Mouse (Mus musculus) forebrain, embryonic 10.5 days (tissue): ENCODE data around the gene Bcam. TPM values are rescaled to one million over a fixed set of nuclear protein-coding genes. Genes with fewer than 3 reads are reported as not detected.

Experiments
- DNase-seq: peaks from one replicate; pipeline ENCODE4 v3.0.0-alpha.2; 2017; ENCODE audit warnings: low spot score; ENCODE audit errors: extremely low spot score
- H3K27ac ChIP-seq: fragments of 300-500 bp; sonication (generic); 2 replicates; pipeline ENCODE4 v1.5.1; 2016; ENCODE audit warnings: mild to moderate bottlenecking
- H3K27me3 ChIP-seq: fragments of 300-500 bp; sonication (generic); 2 replicates; pipeline ENCODE4 v1.6.1; 2016; ENCODE audit warnings: mild to moderate bottlenecking; ENCODE audit not compliant: poor library complexity, severe bottlenecking
- H3K36me3 ChIP-seq: fragments of 300-500 bp; sonication (generic); replicated peaks from 2 replicates; pipeline ENCODE4 v1.6.1; 2016; ENCODE audit warnings: mild to moderate bottlenecking, moderate library complexity
- H3K4me1 ChIP-seq: fragments of 300-500 bp; sonication (generic); 2 replicates; pipeline ENCODE4 v1.6.1; 2016
- H3K4me3 ChIP-seq: fragments of 300-500 bp; sonication (generic); 2 replicates; pipeline ENCODE4 v1.5.1; 2016; ENCODE audit warnings: mild to moderate bottlenecking, moderate library complexity
- H3K9me3 ChIP-seq: fragments of 300-500 bp; sonication (generic); 2 replicates; pipeline ENCODE4 v1.6.1; 2016; ENCODE audit warnings: mild to moderate bottlenecking, moderate library complexity
- WGBS: fragments of 180-500 bp; shearing (Covaris S2); methylation state at CpG from one replicate; pipeline ENCODE4 v1.1.7; 2016; 5-methylcytosine and 5-hydroxymethylcytosine counted together
- polyA plus RNA-seq: library from polyadenylated mRNA; unstranded; fragments of >200 nt; fragmentation: Nextera tagmentation; extraction: Ambion mirVana; gene quantifications from 2 replicates; pipeline ENCODE4 v1.2.1, GENCODE M21; 2016

Gene Bcam
- polyA plus RNA-seq, 1 experiment from 2014 or later = 33.1 TPM

DNA sequence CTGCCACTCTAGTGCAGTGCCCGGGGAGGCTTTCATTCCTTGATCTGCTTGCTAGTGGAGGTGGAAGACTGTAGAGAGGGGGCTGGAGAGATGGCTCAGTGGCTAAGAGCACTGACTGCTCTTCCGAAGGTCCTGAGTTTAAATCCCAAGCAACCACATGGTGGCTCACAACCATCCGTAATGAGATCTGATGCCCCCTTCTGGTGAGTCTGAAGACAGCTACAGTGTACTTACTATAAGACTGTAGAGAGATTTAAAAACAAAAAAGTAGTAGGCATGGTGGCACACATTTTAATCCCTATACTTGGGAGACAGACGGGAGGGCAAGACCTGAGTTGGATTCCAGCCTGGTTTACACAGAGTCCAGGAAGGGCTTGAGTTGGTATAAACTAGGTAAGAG is 58.4 kb downstream of the Bcam start:
- no peak overlapping the region for H3K27ac ChIP-seq
- no peak overlapping the region for H3K4me3 ChIP-seq
- H3K27me3 ChIP-seq = no peaks in the 10 kb centered on the region
- H3K9me3 ChIP-seq = no peaks in the 10 kb centered on the region
- WGBS = 82% methylated on average over 4 of the region's 4 CpGs
- no peak for DNase-seq
- peaks cover 75% of the 10 kb centered on the region for H3K36me3 ChIP-seq
- H3K4me1 ChIP-seq = peaks cover 27% of the 10 kb centered on the region

DNA sequence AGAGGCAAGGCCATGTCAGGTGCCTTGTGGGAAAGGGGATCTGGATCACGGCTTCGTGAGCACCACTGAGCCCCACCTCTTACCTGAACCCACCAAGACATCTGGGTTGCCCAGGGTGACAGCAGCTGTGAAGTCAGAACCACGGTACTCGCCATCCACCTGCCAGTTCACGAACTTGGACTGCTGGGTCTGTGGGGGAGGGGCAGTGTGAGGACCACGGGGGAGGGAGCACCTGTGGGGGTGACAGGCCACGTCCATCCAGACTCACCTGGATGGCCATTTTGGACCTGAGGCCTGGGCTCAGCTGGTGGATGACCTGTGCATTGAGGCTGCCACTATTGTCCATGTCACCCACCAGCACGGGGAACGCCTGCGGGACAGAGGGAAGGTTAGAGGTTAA is 60.2 kb downstream of the Bcam start:
- peaks cover 17% of the 10 kb centered on the region for H3K4me1 ChIP-seq
- peaks cover 83% of the 10 kb centered on the region for H3K36me3 ChIP-seq
- H3K4me3 ChIP-seq = no peak overlapping the region
- no peaks in the 10 kb centered on the region for H3K9me3 ChIP-seq
- 95% methylated on average over 10 of the region's 10 CpGs for WGBS
- no peak for DNase-seq
- no peak overlapping the region for H3K27ac ChIP-seq
- no peaks in the 10 kb centered on the region for H3K27me3 ChIP-seq

Other genes starting within 250 kb of the Bcam start
- gene Ppp1r37, start 207.9 kb downstream of the Bcam start, polyA plus RNA-seq = 20.2 and 22.2 TPM in 2 replicates
- gene Zfp296, start 193.7 kb downstream of the Bcam start, polyA plus RNA-seq = 0.30 and 0.47 TPM in 2 replicates
- 180 and 186 TPM in 2 replicates for gene Gemin7, start 193.4 kb downstream of the Bcam start, polyA plus RNA-seq
- 53.6 and 54.0 TPM in 2 replicates for gene Clasrp, start 166.5 kb downstream of the Bcam start, polyA plus RNA-seq
- gene Relb, start 141.6 kb downstream of the Bcam start, polyA plus RNA-seq = 3.0 TPM in 2 replicates
- gene Clptm1, start 106.0 kb downstream of the Bcam start, polyA plus RNA-seq = 70.6 and 75.6 TPM in 2 replicates
- 0.39 TPM in 1 of 2 replicates, not detected in the other for gene Apoc2, start 93.1 kb downstream of the Bcam start, polyA plus RNA-seq
- gene Gm44805, start 89.6 kb downstream of the Bcam start, polyA plus RNA-seq = not detected in 2 replicates
- not detected in 2 replicates for gene Apoc4, start 89.5 kb downstream of the Bcam start, polyA plus RNA-seq
- gene Apoc1, start 78.4 kb downstream of the Bcam start, polyA plus RNA-seq = 2.3 TPM in 2 replicates
- 140 and 154 TPM in 2 replicates for gene Apoe, start 71.8 kb downstream of the Bcam start, polyA plus RNA-seq
- 187 and 205 TPM in 2 replicates for gene Tomm40, start 55.6 kb downstream of the Bcam start, polyA plus RNA-seq
- 84.2 and 97.3 TPM in 2 replicates for gene Nectin2, start 20.5 kb downstream of the Bcam start, polyA plus RNA-seq
- gene Cblc, start 25.8 kb upstream of the Bcam start, polyA plus RNA-seq = 0.53 and 1.2 TPM in 2 replicates
- gene Bcl3, start 51.8 kb upstream of the Bcam start, polyA plus RNA-seq = 0.91 and 1.4 TPM in 2 replicates
- gene Gm19345, start 81.0 kb upstream of the Bcam start, polyA plus RNA-seq = 0.26 TPM in 1 of 2 replicates, not detected in the other
- gene Ceacam16, start 90.3 kb upstream of the Bcam start, polyA plus RNA-seq = not detected in 2 replicates
- gene Ceacam19, start 116.9 kb upstream of the Bcam start, polyA plus RNA-seq = not detected in 2 replicates
- gene Pvr, start 150.1 kb upstream of the Bcam start, polyA plus RNA-seq = 4.7 and 4.8 TPM in 2 replicates
- 0.11 TPM in 1 of 2 replicates, not detected in the other for gene Igsf23, start 179.7 kb upstream of the Bcam start, polyA plus RNA-seq
- not detected in 2 replicates for gene Ceacam20, start 194.4 kb upstream of the Bcam start, polyA plus RNA-seq
- not detected in 2 replicates for gene Nlrp9b, start 220.4 kb upstream of the Bcam start, polyA plus RNA-seq